Mouse (Mus musculus) heart, postnatal 14 days (tissue): Measurements from ENCODE around the gene Hnrnpd. TPM values are rescaled to one million over a fixed set of nuclear protein-coding genes. Genes with fewer than 3 reads are reported as not detected.

ENCODE experiments used
- DNase-seq, 2 experiments: peaks; one replicate each; pipeline ENCODE4 v3.0.0; 2021 to 2022
- intact Hi-C: fragments of 180-260 bp; cut with DNase I; formaldehyde crosslinking; loops from one replicate; pipeline ENCODE4 v1.15.1; 2025
- total RNA-seq, 2 experiments: library from RNA; stranded (reverse); gene quantifications; 2 replicates each; pipeline ENCODE4 v1.2.3; 2021

The Hnrnpd gene
- total RNA-seq, 2 experiments from 2014 or later, result 93.8 to 101 TPM

DNA sequence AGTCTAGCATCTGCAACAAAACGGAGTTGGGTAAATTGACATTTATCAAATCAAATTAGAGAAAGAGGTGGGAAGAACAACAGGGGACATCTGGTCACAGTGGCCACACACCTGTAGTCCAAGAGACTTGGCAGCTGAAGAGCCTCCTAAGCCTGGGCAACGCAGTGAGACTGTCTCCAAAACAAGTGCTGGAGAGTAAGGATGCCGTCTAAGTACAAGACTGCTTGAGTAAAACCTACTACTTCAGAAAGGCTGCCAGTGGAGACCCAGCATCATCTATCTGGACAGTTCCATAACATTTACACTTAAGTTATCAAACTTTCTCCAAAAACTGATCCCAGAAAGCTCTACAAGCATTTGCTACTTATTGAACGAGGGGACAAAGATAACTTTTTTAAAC is 3.7 kb downstream of the Hnrnpd start:
- intact Hi-C loops, result loop anchor here (5.0 to 10.0 kb wide), 2 partner anchors 48 to 440 kb away; partner anchors contain the start of gene Sec31a
- no peak for DNase-seq

DNA sequence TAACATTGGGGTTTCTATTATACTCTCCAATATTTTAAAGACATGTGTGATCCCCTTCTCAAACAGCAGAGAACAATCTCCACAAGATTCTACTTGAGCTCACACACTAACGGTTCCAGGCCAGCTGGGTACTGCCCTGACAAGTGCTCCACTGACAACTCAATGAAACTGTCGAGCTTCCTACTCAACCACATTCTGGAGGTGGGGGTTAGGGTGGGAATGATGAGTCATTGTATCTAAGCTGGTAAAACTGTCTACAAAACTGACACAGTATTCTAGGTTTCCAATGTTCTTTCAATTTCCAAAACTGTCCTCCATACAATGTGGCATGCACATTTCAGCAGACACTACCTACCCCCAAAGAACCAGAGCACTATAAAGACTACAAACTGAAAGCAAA is 4.8 kb downstream of the Hnrnpd start:
- peak in 1 of 2 experiments; percentile 9 for DNase-seq
- intact Hi-C loops, result loop anchor here (10.0 kb wide), 1 partner anchor 441 kb away; the partner anchor contains the start of gene Sec31a

DNA sequence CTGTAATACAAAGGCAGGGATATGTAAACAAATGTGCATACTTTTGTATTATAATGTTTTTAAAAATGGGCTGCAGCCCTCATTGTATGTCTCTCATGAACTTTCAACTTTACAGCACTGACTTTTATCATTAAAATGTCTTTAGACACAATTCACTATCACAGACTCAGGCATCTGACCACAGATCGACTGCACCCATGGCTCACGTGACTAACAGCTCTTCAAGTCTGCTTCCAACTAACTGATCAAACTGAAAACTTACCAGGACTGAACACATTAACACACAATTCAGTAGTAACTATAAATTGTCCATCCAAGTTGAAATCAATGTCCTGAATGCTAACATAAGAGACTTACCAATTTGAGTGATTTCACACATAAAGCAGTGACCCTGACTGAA is 18.8 kb downstream of the Hnrnpd start:
- DNase-seq, result no peak
- intact Hi-C loops, result no loop called here

DNA sequence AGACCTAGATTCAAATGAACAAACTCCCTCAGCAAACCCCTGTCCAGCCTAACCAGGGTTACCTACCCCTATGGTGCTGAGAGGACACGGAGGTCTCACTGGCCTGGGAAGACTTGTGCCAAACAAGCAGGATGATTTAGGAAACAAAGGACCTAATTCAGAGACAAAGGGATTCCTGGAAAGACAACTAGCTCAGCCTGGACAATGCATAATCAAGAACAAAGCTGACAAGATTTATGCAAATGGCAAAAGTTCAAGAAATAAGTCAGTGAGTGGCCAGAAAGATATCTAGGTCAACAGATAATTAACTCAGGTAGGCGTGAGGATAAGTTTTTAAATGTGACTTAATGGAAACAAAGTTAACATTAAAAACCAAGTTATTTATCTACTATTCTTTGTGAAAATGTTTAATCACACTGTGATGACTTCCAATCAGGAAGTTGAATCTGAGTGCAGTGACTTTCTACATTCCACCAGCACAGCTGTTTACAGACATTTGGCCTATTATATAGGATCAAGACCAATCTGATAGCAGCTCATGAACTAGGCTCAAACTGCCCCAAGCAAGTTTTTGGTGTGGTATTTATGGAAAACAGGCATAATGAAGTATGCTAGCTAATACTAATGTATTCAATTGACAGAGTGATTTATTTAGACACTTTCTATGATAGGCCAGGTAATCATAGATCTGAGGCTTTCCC is 19.4 kb downstream of the Hnrnpd start:
- intact Hi-C loops, result no loop called here
- no peak for DNase-seq

DNA sequence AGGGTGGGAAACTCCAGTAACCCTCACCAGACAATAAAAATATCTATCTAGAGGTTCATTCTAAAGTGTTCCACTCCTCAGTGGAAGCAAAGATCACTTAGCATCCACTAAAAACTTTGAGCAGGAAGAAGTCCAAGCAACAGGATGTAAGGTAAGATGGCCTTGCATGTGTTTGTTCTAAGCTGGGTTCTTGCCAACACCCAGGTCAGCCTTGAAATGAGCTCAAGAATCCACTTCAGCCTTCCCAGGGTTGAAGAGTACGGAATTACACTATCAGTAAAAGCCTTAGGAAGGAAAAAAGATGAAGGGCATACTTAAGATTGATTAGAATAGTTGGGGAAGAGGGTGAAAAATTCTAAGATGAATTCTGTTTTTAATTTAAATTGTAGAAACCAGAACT is 20.1 kb downstream of the Hnrnpd start:
- intact Hi-C loops, result no loop called here
- DNase-seq, result no peak

DNA sequence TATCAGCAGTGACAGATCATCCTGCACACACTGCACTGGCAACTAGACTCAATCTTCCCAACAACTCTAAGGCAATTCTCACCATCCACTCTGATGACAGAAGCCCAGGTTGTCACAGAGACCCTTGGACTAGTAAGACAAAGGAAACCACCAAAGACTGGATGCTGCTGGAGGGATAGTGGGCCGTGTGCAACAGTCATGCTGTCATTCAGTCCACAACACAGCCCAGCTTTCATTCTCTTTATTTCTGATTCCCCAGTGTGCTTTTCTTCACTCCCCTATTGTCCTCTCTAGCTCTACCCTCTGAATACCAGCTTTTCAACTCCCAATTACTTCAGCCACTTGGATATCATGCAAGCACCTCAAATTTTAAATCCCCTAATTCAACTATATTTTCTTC is 24.9 kb downstream of the Hnrnpd start:
- DNase-seq, result no peak
- intact Hi-C loops, result no loop called here

DNA sequence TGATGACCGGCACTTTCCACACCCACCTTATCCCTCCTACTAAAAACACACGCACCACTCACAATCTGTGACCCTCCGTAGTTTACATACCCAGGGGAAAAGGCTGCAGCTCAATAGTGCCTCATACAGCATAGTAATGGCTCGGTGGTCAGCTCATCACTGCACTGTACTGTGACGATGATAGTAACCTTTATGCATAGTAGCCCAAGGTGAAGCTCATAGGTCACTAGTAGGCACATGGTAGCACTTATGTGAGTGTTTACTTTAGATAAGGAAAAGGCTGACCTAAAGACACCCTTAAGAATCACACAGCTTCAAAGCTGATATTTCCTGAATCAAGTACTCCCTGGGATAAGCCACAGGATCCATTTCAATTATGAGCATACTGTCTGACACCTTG is 26.2 kb downstream of the Hnrnpd start:
- no peak for DNase-seq
- intact Hi-C loops, result no loop called here

DNA sequence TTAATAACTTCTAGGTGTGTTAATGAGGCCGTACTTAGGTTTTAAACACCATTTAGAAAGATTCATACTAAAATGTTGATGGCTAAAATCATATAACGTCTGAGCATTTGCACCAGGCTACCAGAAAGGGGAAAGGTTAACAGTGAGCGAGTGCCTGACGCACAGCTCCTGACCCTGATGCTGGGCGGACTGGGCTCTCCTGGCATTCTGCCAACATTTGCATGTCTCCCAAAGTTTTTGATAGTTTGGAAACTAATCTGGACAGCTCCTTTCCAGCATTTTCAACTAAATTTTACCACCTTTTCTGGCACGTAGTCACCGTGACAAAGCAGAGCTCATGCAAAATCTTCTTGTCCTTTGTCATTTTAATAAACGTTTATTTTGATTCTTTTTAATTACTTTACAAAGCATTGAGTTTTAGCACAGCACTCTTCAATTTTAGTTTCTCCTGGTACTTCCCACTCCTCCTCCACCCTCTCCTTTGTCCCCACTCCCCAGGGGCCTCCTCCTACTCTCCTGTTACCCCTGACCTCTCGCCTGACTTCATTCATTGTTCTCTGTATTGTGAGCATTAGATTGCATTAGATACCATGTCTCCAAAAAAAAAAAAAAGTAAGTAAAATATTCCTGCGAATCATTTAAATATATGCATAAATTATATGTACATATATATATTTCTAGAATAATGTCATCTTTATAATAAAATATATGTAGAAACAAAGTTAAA is 36.8 kb downstream of the Hnrnpd start:
- DNase-seq, result no peak
- intact Hi-C loops, result no loop called here

DNA sequence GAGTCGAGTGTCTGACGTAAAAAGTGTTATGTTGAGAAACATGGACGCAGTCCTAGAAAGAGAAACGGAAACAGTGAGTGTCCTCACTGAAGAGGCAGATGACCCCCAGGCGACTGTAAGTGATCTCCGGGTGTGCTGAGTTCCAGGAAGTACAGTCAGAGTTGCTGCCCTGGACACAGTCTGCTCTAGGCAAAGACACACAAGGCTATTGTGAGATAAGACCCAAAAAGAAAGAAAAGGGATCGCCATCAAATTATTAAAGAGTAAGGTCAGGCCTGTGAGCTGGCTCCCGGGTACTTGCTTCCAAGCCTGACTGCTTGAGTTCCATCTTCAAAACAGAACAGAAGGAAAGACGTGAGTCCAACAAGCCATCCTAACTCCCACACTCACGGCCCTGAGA is 37.5 kb downstream of the Hnrnpd start:
- DNase-seq, result no peak
- intact Hi-C loops, result no loop called here

DNA sequence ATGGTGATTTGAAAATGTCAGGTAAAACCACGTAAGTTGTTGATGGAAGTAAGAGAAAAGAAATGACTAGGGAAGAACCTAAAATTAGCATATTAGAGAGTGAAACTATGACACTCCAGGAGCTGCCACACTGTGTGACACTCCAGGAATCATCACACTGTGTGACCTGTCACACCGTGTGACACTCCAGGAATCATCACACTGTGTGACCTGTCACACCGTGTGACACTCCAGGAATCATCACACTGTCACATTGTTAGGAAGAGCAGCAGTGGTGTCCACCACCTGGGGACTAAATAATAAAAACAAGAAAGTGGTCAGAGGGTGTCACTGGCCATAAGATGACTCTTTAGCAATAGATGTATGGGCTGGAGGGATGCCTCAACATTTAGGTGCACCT is 39.3 kb downstream of the Hnrnpd start:
- intact Hi-C loops, result no loop called here
- no peak for DNase-seq

DNA sequence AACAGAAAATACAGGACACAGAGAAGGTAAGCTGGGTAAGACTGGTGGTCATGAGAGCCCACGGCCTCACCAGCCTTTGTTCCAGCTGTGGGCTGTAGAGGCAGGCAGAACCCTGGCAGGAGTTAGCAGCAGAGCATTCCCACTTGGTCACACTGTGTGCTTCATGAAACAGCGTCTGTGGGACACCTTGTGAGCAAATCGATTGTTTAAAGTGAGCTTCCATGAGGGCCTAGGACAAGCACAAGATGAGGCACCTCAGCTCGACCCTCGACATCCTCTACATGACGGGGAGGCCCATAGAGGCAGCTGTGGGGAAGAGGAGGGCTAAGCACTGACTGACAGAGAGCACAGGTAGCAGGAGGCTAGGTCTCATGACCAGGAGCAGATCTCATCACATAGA is 46.8 kb downstream of the Hnrnpd start:
- no peak for DNase-seq
- intact Hi-C loops, result loop anchor here (5.0 kb wide), 1 partner anchor 110 kb away; no protein-coding TSS in a partner anchor

DNA sequence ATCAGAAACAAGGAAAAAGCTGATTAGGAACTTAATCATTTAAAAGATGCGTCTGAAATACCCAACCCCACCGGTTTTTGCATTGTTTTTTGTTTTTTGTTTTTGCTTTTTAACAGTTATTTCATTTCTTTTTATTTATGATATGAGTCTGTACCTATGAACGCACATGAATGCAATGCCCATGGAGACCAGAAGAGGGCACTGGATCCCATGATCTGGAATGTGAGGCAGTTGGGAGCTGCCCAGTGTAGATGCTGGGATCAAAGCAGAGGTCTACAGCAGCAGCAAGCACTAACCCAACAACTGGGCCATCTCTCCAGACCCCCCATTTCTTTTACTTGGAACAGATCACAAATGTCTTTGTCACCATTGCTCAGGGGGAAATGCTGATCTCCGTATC is 50.8 kb downstream of the Hnrnpd start:
- intact Hi-C loops, result loop anchor here (5.0 kb wide), 3 partner anchors 49 to 394 kb away; partner anchors contain the start of genes 4930524J08Rik and Hnrnpd
- DNase-seq, result peak; percentile 29 to 64

DNA sequence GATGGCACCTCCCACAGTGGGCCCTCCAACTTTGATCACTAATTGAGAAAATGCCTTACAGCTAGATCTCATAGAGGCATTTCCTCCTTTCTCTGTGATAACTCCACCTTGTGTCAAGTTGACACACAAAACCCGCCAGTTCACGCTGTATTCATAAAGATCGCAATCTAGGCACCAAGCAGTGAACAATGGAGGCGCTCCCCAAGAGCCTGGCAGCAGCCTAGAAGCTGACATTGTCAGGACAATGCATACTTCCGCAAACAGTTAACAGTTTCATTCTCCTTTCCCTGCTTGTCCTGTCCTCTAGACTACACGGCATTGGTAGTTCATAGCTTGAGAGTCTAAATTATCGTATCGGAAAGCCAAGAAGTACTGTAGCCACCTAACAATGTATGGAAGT is 56.7 kb downstream of the Hnrnpd start:
- intact Hi-C loops, result no loop called here
- no peak for DNase-seq

DNA sequence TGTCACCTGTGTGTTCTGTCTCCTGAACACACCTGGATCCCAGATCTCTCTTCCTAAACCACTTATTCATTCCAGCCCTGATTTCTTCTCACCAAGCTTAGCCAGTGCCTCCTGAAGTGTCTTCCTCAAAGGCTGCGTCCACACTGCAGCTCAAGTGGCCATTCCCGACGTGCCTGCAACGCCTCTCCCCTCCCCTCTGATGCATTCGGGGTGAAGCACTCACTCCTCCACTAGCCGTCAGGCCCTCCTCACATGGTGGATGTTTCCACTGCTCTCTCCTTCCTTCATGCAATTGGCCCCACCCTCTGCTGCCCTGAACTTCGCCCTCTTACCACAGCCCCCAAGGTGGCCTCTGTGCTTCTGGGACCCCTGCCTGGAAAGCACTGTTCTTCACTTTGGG is 63.2 kb downstream of the Hnrnpd start:
- intact Hi-C loops, result no loop called here
- DNase-seq, result no peak

DNA sequence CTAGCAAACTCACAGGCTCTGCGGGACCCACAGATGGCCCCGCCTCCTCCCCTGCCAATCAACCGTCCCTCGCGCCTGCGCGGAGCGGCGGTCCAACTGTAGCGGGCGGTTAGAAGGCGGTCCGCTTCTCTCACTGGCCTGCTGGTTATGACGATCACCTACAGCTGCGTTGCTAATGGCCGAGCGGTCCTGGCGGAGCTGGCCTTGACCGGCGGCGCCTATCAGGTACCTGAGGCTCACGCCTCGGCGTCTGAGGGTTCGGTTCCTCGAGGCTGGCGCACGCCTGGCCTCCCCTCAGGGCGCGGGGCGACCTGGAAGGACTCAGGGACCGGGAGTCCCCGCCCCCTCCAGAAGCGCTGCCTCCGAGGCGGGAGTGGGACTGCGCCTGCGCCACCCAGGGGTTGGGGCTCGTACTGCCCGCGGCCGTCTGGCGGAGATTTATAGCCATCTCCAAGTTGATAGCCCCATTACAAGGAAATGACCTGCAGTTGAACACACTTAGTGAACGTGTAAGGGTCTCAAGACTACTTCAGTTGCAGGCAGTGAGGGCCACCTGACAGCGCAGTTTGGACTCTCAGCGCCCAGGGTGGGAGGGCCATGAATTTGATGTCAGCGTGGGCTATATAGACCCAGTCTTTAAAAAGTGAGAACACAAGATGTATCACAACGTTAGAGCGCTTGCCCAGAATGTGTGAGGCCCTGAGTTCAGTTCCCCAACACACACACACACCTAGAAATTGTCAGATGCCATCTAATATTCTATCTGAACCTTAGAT is 72.4 kb downstream of the Hnrnpd start, which contains the start of gene Vamp9:
Gene Vamp9 (plus strand): TSS at position 74 of the 776 bp plus-strand sequence.
- intact Hi-C loops, result no loop called here
- peak; percentile 96 to 97 for DNase-seq

Other genes starting within 250 kb of the Hnrnpd start
- 10 to 100 TPM; 10.3 to 12.3 TPM for gene Rasgef1b, start 249.9 kb downstream of the Hnrnpd start, total RNA-seq
- gene Vamp9, start 72.7 kb downstream of the Hnrnpd start, total RNA-seq, result not detected
- gene 4930524J08Rik, start 123 bp upstream of the Hnrnpd start, total RNA-seq, result 1 to 10 TPM in 1 of 2 experiments, under 1 TPM in 1; 0.50 to 1.5 TPM
- gene Hnrnpdl, start 60.7 kb upstream of the Hnrnpd start, total RNA-seq, result 10 to 100 TPM; 60.9 to 70.1 TPM
- gene Enoph1, start 61.0 kb upstream of the Hnrnpd start, total RNA-seq, result 1 to 10 TPM; 9.2 to 9.5 TPM
- 1 to 10 TPM; 5.1 to 5.6 TPM for gene Tmem150c, start 180.9 kb upstream of the Hnrnpd start, total RNA-seq